Mouse (Mus musculus) kidney, adult 2 months (tissue): ENCODE results near the gene E2f4. TPM values are rescaled to one million over a fixed set of nuclear protein-coding genes. Genes with fewer than 3 reads are reported as not detected.
"Not testable (repeated sequence)": the region's sequence is repeated elsewhere in the genome, so short reads cannot be mapped to it uniquely, and the experiment has no call there.

Experiments used
- DNase-seq: peaks from one replicate; pipeline ENCODE4 v3.0.0; 2021
- H3K27ac ChIP-seq: fragments of 200-500 bp; 2 replicates; pipeline ENCODE4 v1.5.1; 2012; ENCODE audit warnings: low read depth, low read length, control low read depth, inconsistent platforms; ENCODE audit not compliant: insufficient read depth
- H3K27me3 ChIP-seq: fragments of 200-500 bp; replicated peaks from 2 replicates; pipeline ENCODE4 v1.6.1; 2012; ENCODE audit warnings: mild to moderate bottlenecking, moderate library complexity, low read length, inconsistent platforms; ENCODE audit not compliant: control insufficient read depth, insufficient read depth
- H3K36me3 ChIP-seq: fragments of 200-500 bp; 2 replicates; pipeline ENCODE4 v1.6.1; 2012; ENCODE audit warnings: mild to moderate bottlenecking, moderate library complexity, low read length, inconsistent platforms; ENCODE audit not compliant: control insufficient read depth, insufficient read depth
- H3K4me1 ChIP-seq: fragments of 200-500 bp; 2 replicates; pipeline ENCODE4 v1.6.1; 2011; ENCODE audit warnings: low read length; ENCODE audit not compliant: control insufficient read depth, insufficient read depth
- H3K4me3 ChIP-seq: fragments of 200-500 bp; 2 replicates; pipeline ENCODE4 v1.5.1; 2011; ENCODE audit warnings: mild to moderate bottlenecking, low read depth, low read length, control low read depth; ENCODE audit not compliant: insufficient read depth
- CTCF ChIP-seq: fragments of 200-500 bp; conservative IDR thresholded peaks from 2 replicates; pipeline ENCODE4 v1.5.1; 2011; ENCODE audit warnings: low read depth, mild to moderate bottlenecking, control low read depth, low read length, moderate library complexity, mixed read lengths; ENCODE audit not compliant: insufficient read depth, insufficient read length
- POLR2A ChIP-seq: fragments of 200-500 bp; IDR thresholded peaks from one replicate; pipeline ENCODE4 v1.6.1; 2011; ENCODE audit warnings: low read depth, low read length, control low read depth
- WGBS: fragments of 180-500 bp; shearing (Covaris S2); methylation state at CpG from one replicate; pipeline ENCODE4 v1.1.7; 2018; 5-methylcytosine and 5-hydroxymethylcytosine counted together
- polyA plus RNA-seq: library from polyadenylated mRNA; depleted of rRNA; stranded (reverse); fragments of >200 nt; gene quantifications from 2 replicates; pipeline ENCODE4 v1.2.3, GENCODE M21; 2012

E2f4 gene
- polyA plus RNA-seq, 1 experiment, result 88.1 TPM

DNA sequence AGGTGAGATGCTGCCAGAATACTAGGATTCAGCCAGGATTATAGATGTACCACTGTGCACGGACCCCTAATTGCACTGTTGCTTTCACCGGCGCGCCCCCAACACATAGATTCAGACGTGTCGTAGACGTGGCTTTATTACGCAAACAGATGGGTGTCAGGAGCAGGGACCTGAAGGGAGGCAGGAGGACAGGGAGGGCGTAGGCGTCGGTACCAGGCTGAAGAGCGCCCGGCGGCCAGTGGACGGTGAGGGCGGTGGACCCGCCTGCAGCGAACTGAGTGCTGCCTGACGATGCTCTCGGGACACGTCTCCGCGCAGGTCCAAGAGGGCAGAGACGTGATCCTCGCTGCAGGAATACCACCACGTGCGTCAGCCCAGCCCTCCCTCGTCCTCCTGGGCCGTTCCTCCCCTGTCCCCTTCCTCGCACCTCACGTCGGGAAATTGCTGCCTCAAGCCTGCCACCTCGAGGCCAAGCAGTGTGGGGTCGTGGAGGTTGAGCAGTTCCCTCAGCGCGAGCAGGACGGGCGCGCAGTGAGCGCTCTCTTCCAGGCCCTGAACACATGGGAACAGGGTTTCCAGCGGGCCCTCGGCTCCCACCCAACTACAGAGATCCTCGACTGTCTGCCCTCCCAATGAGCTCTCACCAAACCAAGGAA, 7.5 kb upstream of the E2f4 start, which contains the start of gene 4931428F04Rik:
TSS of gene 4931428F04Rik (minus strand) at position 60 of the 656 bp plus-strand sequence.
- WGBS, result 8% methylated on average over 43 of the region's 43 CpGs
- H3K27me3 ChIP-seq, result no peaks in the 10 kb centered on the region

DNA sequence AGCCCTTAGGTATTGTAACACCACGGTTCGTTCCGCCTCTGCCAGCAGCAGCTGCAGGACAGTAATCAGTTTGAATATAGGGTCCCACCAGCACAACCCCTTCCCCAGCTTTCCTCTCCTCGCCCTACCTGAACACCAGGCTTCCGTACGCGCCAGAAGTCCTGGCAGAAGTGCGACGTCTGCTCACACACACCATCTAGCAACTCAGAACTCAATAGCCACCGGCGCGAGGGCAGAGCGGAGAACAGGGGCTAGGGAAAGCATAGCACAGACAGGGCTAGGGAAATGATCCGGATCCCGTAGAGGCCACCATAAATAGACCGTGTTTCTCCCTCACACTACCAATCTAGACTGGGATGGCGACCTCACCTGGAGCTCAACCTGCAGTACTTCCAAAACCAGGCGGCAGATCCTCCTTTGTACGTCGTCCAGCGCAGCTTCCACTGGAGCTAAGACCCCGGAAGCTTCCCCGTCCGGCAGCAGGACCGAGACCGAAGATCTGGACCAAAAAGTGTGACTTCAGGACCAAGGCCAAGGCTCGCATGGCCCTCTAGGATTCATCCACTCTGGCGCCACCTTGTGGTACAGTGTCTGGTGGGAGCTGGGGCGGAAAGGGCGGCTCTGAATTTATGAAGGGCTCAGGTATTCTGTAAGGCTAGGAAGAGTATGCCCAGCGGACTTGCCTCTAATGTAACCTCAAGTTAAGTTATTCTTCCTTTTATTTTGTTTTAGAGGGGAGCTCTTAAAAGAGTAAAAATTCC, 6.7 kb upstream of the E2f4 start:
- no peak overlapping the region for H3K4me3 ChIP-seq
- peak; percentile 91 for DNase-seq
- 17% methylated on average over 31 of the region's 31 CpGs for WGBS
- H3K27ac ChIP-seq, result no peak overlapping the region
- H3K27me3 ChIP-seq, result no peaks in the 10 kb centered on the region
- TF ChIP-seq POLR2A (no peak), CTCF (peak; percentile 93)
- peaks cover 7% of the 10 kb centered on the region; the same call in 1 of the 2 replicates for H3K4me1 ChIP-seq
- no peaks in the 10 kb centered on the region for H3K36me3 ChIP-seq

More for the DNA sequence above, 7.5 kb upstream of the E2f4 start, which contains the start of gene 4931428F04Rik:
- TF ChIP-seq CTCF, result peak; percentile 53
- no peak for TF ChIP-seq POLR2A
- Histone ChIP-seq H3K4me3 (peak within 1 kb of the TSS; percentile 59), H3K4me1 (peaks cover 7% of the 10 kb centered on the region; the same call in 1 of the 2 replicates), H3K27ac (peak within 1 kb of the TSS; percentile 30; the same call in 1 of the 2 replicates), H3K36me3 (no peaks in the 10 kb centered on the region)
- peak; percentile 28 for DNase-seq

DNA sequence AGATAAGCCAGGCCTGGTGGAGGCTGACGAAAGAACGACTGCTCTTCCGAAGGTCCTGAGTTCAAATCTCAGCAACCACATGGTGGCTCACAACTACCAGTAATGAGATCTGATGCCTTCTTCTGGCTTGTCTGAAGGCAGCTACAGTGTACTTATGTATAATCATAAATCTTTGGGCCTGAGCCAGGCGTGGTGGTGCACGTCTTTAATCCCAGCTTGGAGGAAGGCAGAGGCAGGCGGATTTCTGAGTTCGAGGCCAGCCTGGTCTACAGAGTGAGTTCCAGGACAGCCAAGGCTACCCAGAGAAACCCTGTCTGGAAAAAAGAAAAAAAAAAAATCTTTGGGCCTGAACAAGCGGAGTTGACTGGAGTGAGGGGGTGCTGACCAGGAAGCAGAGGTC, 6.1 kb upstream of the E2f4 start:
- WGBS, result 78% methylated on average over 8 of the region's 8 CpGs

DNA sequence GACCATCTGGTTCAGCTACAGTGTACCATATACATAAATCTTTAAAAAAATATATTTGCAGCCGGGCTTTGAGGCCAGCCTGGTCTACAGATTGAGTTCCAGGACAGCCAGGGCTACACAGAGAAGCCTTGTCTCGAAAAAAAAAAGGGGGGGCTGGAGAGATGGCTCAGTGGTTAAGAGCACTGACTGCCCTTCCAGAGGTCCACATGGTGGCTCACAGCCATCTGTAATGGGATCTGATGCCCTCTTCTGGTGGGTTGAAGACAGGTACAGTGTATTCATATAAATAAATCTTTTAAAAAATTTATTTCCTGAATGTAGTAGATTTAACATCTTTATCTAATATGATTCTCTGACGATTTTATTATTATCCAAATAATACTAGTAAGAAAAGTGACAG, 5.7 kb upstream of the E2f4 start:
- DNase-seq, H3K27ac ChIP-seq, H3K4me1 ChIP-seq, H3K36me3 ChIP-seq, H3K27me3 ChIP-seq, H3K4me3 ChIP-seq: not testable (repeated sequence)
- 57% methylated on average over 3 of the region's 3 CpGs for WGBS

More for the DNA sequence above, 6.1 kb upstream of the E2f4 start:
- not testable (repeated sequence) for H3K4me1 ChIP-seq, H3K27me3 ChIP-seq, DNase-seq, H3K36me3 ChIP-seq, H3K4me3 ChIP-seq, H3K27ac ChIP-seq

DNA sequence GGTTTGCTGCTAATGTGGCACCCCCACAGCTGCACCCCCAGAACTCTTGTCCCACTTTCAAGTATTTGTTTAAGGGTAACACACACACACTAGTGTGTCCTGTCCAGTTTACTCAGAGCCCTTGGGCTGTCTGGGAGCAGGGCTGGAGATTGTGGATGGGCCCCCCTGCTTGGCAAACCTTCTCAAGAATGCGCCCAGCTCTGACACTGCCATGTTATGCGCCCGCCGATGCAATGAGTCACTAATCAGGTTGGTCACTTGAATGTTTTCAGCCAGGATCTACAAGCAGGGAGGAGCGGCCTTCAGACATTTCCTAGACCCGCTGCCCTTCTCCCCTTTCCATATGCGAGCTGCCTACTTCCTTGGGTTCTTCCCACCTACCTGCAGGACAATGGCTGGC, 5.0 kb upstream of the E2f4 start:
- 62% methylated on average over 7 of the region's 7 CpGs for WGBS
- peaks cover 9% of the 10 kb centered on the region for H3K4me1 ChIP-seq
- H3K27ac ChIP-seq, result no peak overlapping the region
- H3K27me3 ChIP-seq, result no peaks in the 10 kb centered on the region
- no peaks in the 10 kb centered on the region for H3K36me3 ChIP-seq
- TF ChIP-seq CTCF (no peak), POLR2A (no peak)
- no peak for DNase-seq
- no peak overlapping the region for H3K4me3 ChIP-seq

DNA sequence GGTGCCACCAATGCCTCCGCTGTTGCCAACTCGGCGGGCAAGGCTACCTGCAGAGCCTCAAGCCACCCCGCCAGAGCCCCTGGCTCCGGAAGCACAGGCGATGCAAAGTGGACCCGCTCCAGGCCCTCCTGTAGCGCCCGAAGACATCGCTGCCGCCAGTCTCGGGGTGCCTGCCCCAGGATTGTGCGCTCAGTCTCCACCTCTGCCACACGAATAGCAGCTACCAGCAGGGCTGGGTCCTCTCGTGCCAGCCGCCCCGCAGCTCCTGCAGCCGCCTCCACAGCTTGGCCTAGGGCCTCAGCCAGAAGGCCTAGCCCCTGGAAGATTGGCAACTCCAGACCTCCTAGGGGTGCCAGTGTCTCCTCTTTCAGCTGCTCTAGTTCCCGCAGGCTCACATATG, 4.1 kb upstream of the E2f4 start:
- H3K27me3 ChIP-seq, result no peaks in the 10 kb centered on the region
- no peaks in the 10 kb centered on the region for H3K36me3 ChIP-seq
- TF ChIP-seq CTCF (no peak), POLR2A (no peak)
- 77% methylated on average over 19 of the region's 19 CpGs for WGBS
- no peak for DNase-seq
- H3K4me1 ChIP-seq, result peaks cover 9% of the 10 kb centered on the region
- H3K4me3 ChIP-seq, result no peak overlapping the region
- no peak overlapping the region for H3K27ac ChIP-seq

DNA sequence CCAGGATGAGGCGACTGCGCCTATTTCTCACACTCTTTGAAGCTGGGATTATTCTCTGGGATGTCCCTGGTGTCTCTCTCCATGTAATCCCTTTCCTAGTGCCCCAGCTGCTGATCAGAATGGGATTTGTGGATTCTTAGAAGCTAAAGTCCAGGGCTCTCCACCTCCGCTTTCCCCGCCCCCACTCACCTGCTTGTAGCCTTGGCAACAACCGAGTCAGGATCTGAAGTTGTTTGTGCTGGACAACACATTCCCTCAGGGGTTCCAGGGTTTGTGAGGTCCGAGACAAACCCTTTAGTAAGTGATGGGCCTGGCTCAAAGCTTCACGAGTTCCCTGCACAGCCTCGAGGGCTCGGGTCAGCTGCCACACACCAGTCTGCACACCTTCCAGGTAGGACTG, 2.7 kb upstream of the E2f4 start:
- WGBS, result 67% methylated on average over 9 of the region's 9 CpGs
- Histone ChIP-seq H3K4me3 (peak overlapping the region; percentile 56; the same call in 1 of the 2 replicates), H3K27ac (no peak overlapping the region)

More for the DNA sequence above, 2.7 kb upstream of the E2f4 start:
- TF ChIP-seq POLR2A (no peak), CTCF (no peak)
- DNase-seq, result no peak
- Histone ChIP-seq H3K36me3 (no peaks in the 10 kb centered on the region), H3K27me3 (no peaks in the 10 kb centered on the region), H3K4me1 (peaks cover 12% of the 10 kb centered on the region)
